Mouse (Mus musculus): Measurements from ENCODE around the gene Gm6685. TPM values are rescaled to one million over a fixed set of nuclear protein-coding genes. Genes with fewer than 3 reads are reported as not detected.
A peak's percentile ranks its signal among the peaks of the same experiment; 100 is the strongest.

Gm6685 gene
- polyA plus RNA-seq, 1 experiment from 2014 or later, result not detected

GRCm38 (mm10) chr11:28343465-28343864 is 3.8 kb upstream of the Gm6685 start:
- Histone ChIP-seq H3K27me3 (ENCODE audit: control insufficient read depth, insufficient read depth, low read length) (no peaks in the 10 kb centered on the region), H3K4me2 (replicated peaks; ENCODE audit: low read depth) (no peak overlapping the region), H3K4me3 (ENCODE audit: low read depth, low read length) (no peak overlapping the region), H3K36me3 (ENCODE audit: control insufficient read depth, insufficient read depth, low read length) (no peaks in the 10 kb centered on the region), H3K4me1 (replicated peaks; ENCODE audit: control insufficient read depth, insufficient read depth) (no peaks in the 10 kb centered on the region), H3K9ac (ENCODE audit: low read length) (no peak overlapping the region), H3K9me3 (ENCODE audit: control insufficient read depth, low read length) (no peaks in the 10 kb centered on the region), H3K27ac (replicated peaks) (no peak overlapping the region)
- no peak for DNase-seq (ENCODE audit: low spot score)
- 74% methylated on average over 2 of the region's 2 CpGs for WGBS
- no peak for TF ChIP-seq CTCF (IDR thresholded peaks at IDR 0.05; ENCODE audit: low read depth)
- no peak for TF ChIP-seq EP300 (optimal IDR thresholded peaks at IDR 0.05)
- no peak for ATAC-seq (ENCODE audit: low FRiP score, low TSS enrichment)

GRCm38 (mm10) chr11:28341887-28342286 is 2.2 kb upstream of the Gm6685 start:
- Histone ChIP-seq H3K9ac (ENCODE audit: low read length) (no peak overlapping the region), H3K27me3 (ENCODE audit: control insufficient read depth, insufficient read depth, low read length) (no peaks in the 10 kb centered on the region), H3K4me2 (replicated peaks; ENCODE audit: low read depth) (no peak overlapping the region), H3K4me1 (replicated peaks; ENCODE audit: control insufficient read depth, insufficient read depth) (no peaks in the 10 kb centered on the region), H3K9me3 (ENCODE audit: control insufficient read depth, low read length) (no peaks in the 10 kb centered on the region), H3K27ac (replicated peaks) (no peak overlapping the region), H3K4me3 (ENCODE audit: low read depth, low read length) (no peak overlapping the region), H3K36me3 (ENCODE audit: control insufficient read depth, insufficient read depth, low read length) (no peaks in the 10 kb centered on the region)
- WGBS, result 59% methylated on average over 5 of the region's 5 CpGs
- ATAC-seq (ENCODE audit: low FRiP score, low TSS enrichment) (no peak), DNase-seq (ENCODE audit: low spot score) (no peak)
- TF ChIP-seq CTCF (IDR thresholded peaks at IDR 0.05; ENCODE audit: low read depth) (peak; percentile 23; the same call in 1 of the 2 replicates), EP300 (optimal IDR thresholded peaks at IDR 0.05) (no peak)

- no peak for ATAC-seq (ENCODE audit: low FRiP score, low TSS enrichment)
- H3K4me3 ChIP-seq (ENCODE audit: low read depth, low read length), result no peak overlapping the region
- 81% methylated on average over 1 of the region's 1 CpGs for WGBS
- no peaks in the 10 kb centered on the region for H3K27me3 ChIP-seq (ENCODE audit: control insufficient read depth, insufficient read depth, low read length)
- H3K4me2 ChIP-seq (replicated peaks; ENCODE audit: low read depth), result no peak overlapping the region
- H3K9ac ChIP-seq (ENCODE audit: low read length), result no peak overlapping the region
- no peaks in the 10 kb centered on the region for H3K36me3 ChIP-seq (ENCODE audit: control insufficient read depth, insufficient read depth, low read length)
- DNase-seq (ENCODE audit: low spot score), result no peak
- TF ChIP-seq EP300 (optimal IDR thresholded peaks at IDR 0.05), result no peak
- no peak for TF ChIP-seq CTCF (IDR thresholded peaks at IDR 0.05; ENCODE audit: low read depth)
- no peak overlapping the region for H3K27ac ChIP-seq (replicated peaks)
- no peaks in the 10 kb centered on the region for H3K9me3 ChIP-seq (ENCODE audit: control insufficient read depth, low read length)
- no peaks in the 10 kb centered on the region for H3K4me1 ChIP-seq (replicated peaks; ENCODE audit: control insufficient read depth, insufficient read depth)
Measured at GRCm38 (mm10) chr11:28327878-28328277, 11.8 kb downstream of the Gm6685 start.

- Histone ChIP-seq H3K4me1 (replicated peaks; ENCODE audit: control insufficient read depth, insufficient read depth) (no peaks in the 10 kb centered on the region), H3K27ac (replicated peaks) (no peak overlapping the region), H3K9ac (ENCODE audit: low read length) (no peak overlapping the region), H3K4me3 (ENCODE audit: low read depth, low read length) (no peak overlapping the region), H3K4me2 (replicated peaks; ENCODE audit: low read depth) (no peak overlapping the region), H3K36me3 (ENCODE audit: control insufficient read depth, insufficient read depth, low read length) (no peaks in the 10 kb centered on the region), H3K9me3 (ENCODE audit: control insufficient read depth, low read length) (no peaks in the 10 kb centered on the region), H3K27me3 (ENCODE audit: control insufficient read depth, insufficient read depth, low read length) (no peaks in the 10 kb centered on the region)
- DNase-seq (ENCODE audit: low spot score), result no peak
- 29% methylated on average over 1 of the region's 1 CpGs for WGBS
- ATAC-seq (ENCODE audit: low FRiP score, low TSS enrichment), result no peak
- TF ChIP-seq CTCF (IDR thresholded peaks at IDR 0.05; ENCODE audit: low read depth) (no peak), EP300 (optimal IDR thresholded peaks at IDR 0.05) (no peak)
Measured at GRCm38 (mm10) chr11:28313396-28313795, 26.3 kb downstream of the Gm6685 start.

- Histone ChIP-seq H3K27ac (replicated peaks) (no peak overlapping the region), H3K4me3 (ENCODE audit: low read depth, low read length) (no peak overlapping the region), H3K4me1 (replicated peaks; ENCODE audit: control insufficient read depth, insufficient read depth) (no peaks in the 10 kb centered on the region), H3K9ac (ENCODE audit: low read length) (no peak overlapping the region), H3K4me2 (replicated peaks; ENCODE audit: low read depth) (no peak overlapping the region), H3K27me3 (ENCODE audit: control insufficient read depth, insufficient read depth, low read length) (no peaks in the 10 kb centered on the region), H3K36me3 (ENCODE audit: control insufficient read depth, insufficient read depth, low read length) (no peaks in the 10 kb centered on the region), H3K9me3 (ENCODE audit: control insufficient read depth, low read length) (no peaks in the 10 kb centered on the region)
- ATAC-seq (ENCODE audit: low FRiP score, low TSS enrichment) (no peak), DNase-seq (ENCODE audit: low spot score) (no peak)
- TF ChIP-seq EP300 (optimal IDR thresholded peaks at IDR 0.05) (no peak), CTCF (IDR thresholded peaks at IDR 0.05; ENCODE audit: low read depth) (no peak)
- 95% methylated on average over 1 of the region's 1 CpGs for WGBS
Measured at GRCm38 (mm10) chr11:28307723-28308122, 31.9 kb downstream of the Gm6685 start.

- H3K27ac ChIP-seq (replicated peaks), result no peak overlapping the region
- H3K9me3 ChIP-seq (ENCODE audit: control insufficient read depth, low read length), result no peaks in the 10 kb centered on the region
- 74% methylated on average over 1 of the region's 1 CpGs for WGBS
- H3K9ac ChIP-seq (ENCODE audit: low read length), result no peak overlapping the region
- no peak overlapping the region for H3K4me3 ChIP-seq (ENCODE audit: low read depth, low read length)
- DNase-seq (ENCODE audit: low spot score) (no peak), ATAC-seq (ENCODE audit: low FRiP score, low TSS enrichment) (no peak)
- no peaks in the 10 kb centered on the region for H3K27me3 ChIP-seq (ENCODE audit: control insufficient read depth, insufficient read depth, low read length)
- no peak for TF ChIP-seq CTCF (IDR thresholded peaks at IDR 0.05; ENCODE audit: low read depth)
- no peak for TF ChIP-seq EP300 (optimal IDR thresholded peaks at IDR 0.05)
- H3K36me3 ChIP-seq (ENCODE audit: control insufficient read depth, insufficient read depth, low read length), result no peaks in the 10 kb centered on the region
- no peaks in the 10 kb centered on the region for H3K4me1 ChIP-seq (replicated peaks; ENCODE audit: control insufficient read depth, insufficient read depth)
- no peak overlapping the region for H3K4me2 ChIP-seq (replicated peaks; ENCODE audit: low read depth)
Measured at GRCm38 (mm10) chr11:28290440-28290839, 49.2 kb downstream of the Gm6685 start.

Other genes with a start within 250 kb of the Gm6685 start
- gene Ccdc85a, start 244.5 kb upstream of the Gm6685 start, polyA plus RNA-seq (2015; fragmentation: Nextera tagmentation; extraction: Ambion mirVana), result 0.75 and 1.1 TPM in 2 replicates